Mouse (Mus musculus) liver, embryonic 15.5 days (tissue): ENCODE data around the gene Nrf1. TPM values are rescaled to one million over a fixed set of nuclear protein-coding genes. Genes with fewer than 3 reads are reported as not detected.

Source experiments
- ATAC-seq: fragments of 200-750 bp; cut with Nextera tagmentation; 2 replicates; pipeline ENCODE4 v1.8.0; 2017; ENCODE audit warnings: moderate number of reproducible peaks, mild to moderate bottlenecking, moderate library complexity; ENCODE audit not compliant: insufficient read depth
- H3K27ac ChIP-seq: fragments of 300-500 bp; sonication (generic); replicated peaks from 2 replicates; pipeline ENCODE4 v1.5.1; 2015; ENCODE audit warnings: mild to moderate bottlenecking, inconsistent platforms
- H3K27me3 ChIP-seq: fragments of 300-500 bp; sonication (generic); 2 replicates; pipeline ENCODE4 v1.6.1; 2015; ENCODE audit warnings: mild to moderate bottlenecking, inconsistent platforms
- H3K36me3 ChIP-seq: fragments of 300-500 bp; sonication (generic); replicated peaks from 2 replicates; pipeline ENCODE4 v1.6.1; 2015; ENCODE audit warnings: moderate library complexity, mild to moderate bottlenecking, inconsistent platforms
- H3K4me1 ChIP-seq: fragments of 300-500 bp; sonication (generic); replicated peaks from 2 replicates; pipeline ENCODE4 v1.6.1; 2015; ENCODE audit warnings: inconsistent platforms
- H3K4me2 ChIP-seq: fragments of 300-500 bp; sonication (generic); 2 replicates; pipeline ENCODE4 v1.6.1; 2015; ENCODE audit warnings: moderate library complexity, mild to moderate bottlenecking, inconsistent platforms
- H3K4me3 ChIP-seq: fragments of 300-500 bp; sonication (generic); replicated peaks from 2 replicates; pipeline ENCODE4 v1.5.1; 2015; ENCODE audit warnings: mild to moderate bottlenecking, inconsistent platforms
- H3K9ac ChIP-seq: fragments of 300-500 bp; sonication (generic); 2 replicates; pipeline ENCODE4 v1.6.1; 2015; ENCODE audit warnings: moderate library complexity, mild to moderate bottlenecking, inconsistent platforms
- H3K9me3 ChIP-seq: fragments of 300-500 bp; sonication (generic); replicated peaks from 2 replicates; pipeline ENCODE4 v1.6.1; 2016; ENCODE audit warnings: inconsistent platforms
- WGBS: fragments of 180-500 bp; shearing (Covaris S2); methylation state at CpG from one replicate; pipeline ENCODE4 v1.1.7; 2015; ENCODE audit warnings: mixed read lengths; ENCODE audit not compliant: insufficient replicate concordance; 5-methylcytosine and 5-hydroxymethylcytosine counted together
- polyA plus RNA-seq: library from polyadenylated mRNA; unstranded; fragments of >200 nt; fragmentation: Nextera tagmentation; extraction: Ambion mirVana; gene quantifications from 2 replicates; pipeline ENCODE4 v1.2.1, GENCODE M21; 2015

Gene Nrf1
- polyA plus RNA-seq, 1 experiment from 2014 or later: 39.0 TPM

DNA sequence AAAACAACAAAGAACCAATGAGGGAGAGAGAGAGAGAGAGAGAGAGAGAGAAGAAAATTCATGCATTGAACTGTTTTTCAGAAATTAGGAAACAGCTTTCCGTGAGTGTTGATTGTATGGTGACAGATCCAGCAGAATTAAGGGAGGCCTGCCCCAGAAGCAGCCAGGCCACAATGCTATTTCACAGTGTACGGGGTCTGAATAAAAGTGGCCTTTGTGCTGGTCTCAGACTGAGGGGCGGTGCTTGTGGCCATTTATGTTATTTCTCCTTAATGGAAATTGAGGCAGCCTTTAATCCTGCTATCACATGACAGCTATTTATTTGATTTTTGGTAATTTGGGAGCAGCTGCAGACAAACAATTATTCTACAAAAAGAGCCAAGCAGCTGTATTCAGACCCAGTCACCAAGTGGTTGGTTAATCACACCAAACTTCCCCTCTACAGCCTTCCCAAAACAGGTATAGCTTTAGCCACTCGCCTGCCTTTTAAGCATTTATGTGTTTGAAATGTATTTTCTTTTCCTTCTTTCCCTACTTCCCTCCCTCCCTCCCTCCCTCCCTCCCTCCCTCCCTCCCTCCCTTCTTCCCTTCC, 31.2 kb downstream of the Nrf1 start:
- Histone ChIP-seq H3K9ac (no peak overlapping the region), H3K4me3 (no peak overlapping the region), H3K36me3 (no peaks in the 10 kb centered on the region), H3K4me1 (peaks cover 14% of the 10 kb centered on the region), H3K27ac (no peak overlapping the region), H3K27me3 (no peaks in the 10 kb centered on the region), H3K9me3 (no peaks in the 10 kb centered on the region), H3K4me2 (no peak overlapping the region)
- no peak for ATAC-seq
- WGBS: 79% methylated on average over 4 of the region's 4 CpGs

DNA sequence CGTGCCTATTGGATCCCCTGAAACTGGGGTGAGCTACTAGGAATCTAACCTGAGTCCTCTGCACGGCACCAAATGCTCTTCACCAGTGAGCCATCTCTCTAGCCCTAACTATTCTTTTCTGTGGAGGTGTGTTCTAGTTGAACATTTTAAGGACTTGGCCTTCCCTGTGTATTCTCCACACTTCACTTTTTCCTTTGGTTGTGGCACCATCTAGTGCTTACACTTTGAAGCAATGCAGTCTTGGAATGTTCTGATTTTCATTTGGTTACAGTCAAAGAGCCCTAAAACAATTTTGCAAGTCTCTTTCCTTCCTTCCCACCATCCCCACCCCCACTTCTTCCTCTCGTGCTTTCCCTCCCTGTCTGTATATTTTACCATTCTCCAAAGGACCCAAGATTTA, 33.6 kb downstream of the Nrf1 start:
- Histone ChIP-seq H3K27ac (no peak overlapping the region), H3K36me3 (no peaks in the 10 kb centered on the region), H3K4me3 (no peak overlapping the region), H3K9ac (no peak overlapping the region), H3K4me2 (no peak overlapping the region), H3K9me3 (no peaks in the 10 kb centered on the region), H3K4me1 (0 out of 2 replicates have a peak, but pooled peaks cover 5% of the 10 kb centered on the region), H3K27me3 (no peaks in the 10 kb centered on the region)
- ATAC-seq: no peak
- WGBS: 71% methylated on average over 3 of the region's 3 CpGs

- H3K27ac ChIP-seq: no peak overlapping the region
- no peak overlapping the region for H3K4me2 ChIP-seq
- WGBS: 82% methylated on average over 1 of the region's 1 CpGs
- no peak overlapping the region for H3K9ac ChIP-seq
- no peaks in the 10 kb centered on the region for H3K9me3 ChIP-seq
- H3K4me1 ChIP-seq: peaks cover 14% of the 10 kb centered on the region
- no peaks in the 10 kb centered on the region for H3K36me3 ChIP-seq
- no peak overlapping the region for H3K4me3 ChIP-seq
- no peaks in the 10 kb centered on the region for H3K27me3 ChIP-seq
- no peak for ATAC-seq
Observed at GRCm38 (mm10) chr6:30083307-30083706, 35.5 kb downstream of the Nrf1 start.

- Histone ChIP-seq H3K4me2 (no peak overlapping the region), H3K27ac (no peak overlapping the region), H3K9me3 (no peaks in the 10 kb centered on the region), H3K36me3 (peaks cover 13% of the 10 kb centered on the region), H3K27me3 (no peaks in the 10 kb centered on the region), H3K4me1 (peaks cover 16% of the 10 kb centered on the region), H3K4me3 (no peak overlapping the region), H3K9ac (no peak overlapping the region)
- 43% methylated on average over 2 of the region's 2 CpGs for WGBS
- no peak for ATAC-seq
Observed at GRCm38 (mm10) chr6:30085351-30085750, 37.6 kb downstream of the Nrf1 start.

- no peak for ATAC-seq
- H3K4me2 ChIP-seq: no peak overlapping the region
- no peak overlapping the region for H3K4me3 ChIP-seq
- no peaks in the 10 kb centered on the region for H3K27me3 ChIP-seq
- peaks cover 11% of the 10 kb centered on the region for H3K4me1 ChIP-seq
- H3K9ac ChIP-seq: no peak overlapping the region
- no peaks in the 10 kb centered on the region for H3K9me3 ChIP-seq
- no peak overlapping the region for H3K27ac ChIP-seq
- peaks cover 69% of the 10 kb centered on the region for H3K36me3 ChIP-seq
- 82% methylated on average over 4 of the region's 4 CpGs for WGBS
Observed at GRCm38 (mm10) chr6:30091221-30091620, 43.4 kb downstream of the Nrf1 start.

DNA sequence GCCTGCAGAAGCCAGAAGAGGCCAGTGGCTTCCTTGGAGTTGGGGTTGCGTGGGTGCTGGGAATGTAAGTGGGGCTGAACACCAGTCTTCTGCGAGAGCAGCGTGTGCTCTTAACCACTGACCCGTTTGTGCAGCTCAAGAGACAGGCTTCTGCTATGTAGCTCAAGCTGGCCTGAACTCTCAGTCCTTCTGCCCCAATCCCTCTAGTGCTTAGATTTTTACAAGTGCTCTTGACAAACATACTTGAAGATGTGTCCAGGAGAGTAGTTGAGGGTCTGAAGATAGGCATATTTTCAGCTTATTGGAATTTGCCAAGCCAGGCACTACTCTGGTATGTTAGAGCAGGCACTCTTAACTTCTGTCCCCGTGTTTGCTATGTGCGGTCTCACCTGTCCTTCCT, 45.0 kb downstream of the Nrf1 start:
- Histone ChIP-seq H3K4me3 (no peak overlapping the region), H3K36me3 (peaks cover 83% of the 10 kb centered on the region), H3K9me3 (no peaks in the 10 kb centered on the region), H3K27ac (no peak overlapping the region), H3K9ac (no peak overlapping the region), H3K4me2 (no peak overlapping the region), H3K4me1 (peaks cover 6% of the 10 kb centered on the region), H3K27me3 (no peaks in the 10 kb centered on the region)
- WGBS: 91% methylated on average over 6 of the region's 6 CpGs
- ATAC-seq: no peak

DNA sequence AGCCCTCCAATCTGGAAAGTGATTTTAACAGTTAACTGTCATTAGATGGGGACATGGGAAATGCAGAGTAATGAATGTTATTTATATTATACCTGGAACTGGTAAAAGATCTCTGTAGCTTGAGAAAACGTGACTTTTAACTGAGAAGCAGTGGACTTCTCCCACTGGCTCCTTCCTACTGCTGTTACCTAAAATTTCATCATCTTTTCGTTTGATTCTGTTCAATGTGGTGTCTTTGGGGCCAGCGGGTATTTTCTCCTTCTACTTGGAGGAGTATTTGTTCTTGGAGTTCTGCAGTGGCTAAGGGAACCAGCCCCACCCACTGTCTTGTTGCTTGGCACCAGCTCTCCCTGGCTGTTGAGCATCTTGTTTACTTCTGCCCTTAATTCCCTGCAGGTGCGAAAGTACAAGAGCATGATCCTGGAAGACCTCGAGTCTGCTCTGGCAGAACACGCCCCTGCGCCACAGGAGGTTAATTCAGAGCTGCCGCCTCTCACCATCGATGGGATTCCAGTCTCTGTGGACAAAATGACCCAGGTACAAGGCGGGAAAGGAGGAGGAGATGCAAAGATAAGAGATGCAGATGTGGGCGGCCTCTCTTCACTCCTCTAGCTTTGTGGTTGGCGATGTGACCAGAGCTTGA, 54.1 kb downstream of the Nrf1 start:
- 84% methylated on average over 12 of the region's 12 CpGs for WGBS
- no peaks in the 10 kb centered on the region for H3K27me3 ChIP-seq
- ATAC-seq: no peak
- H3K4me1 ChIP-seq: no peaks in the 10 kb centered on the region
- no peak overlapping the region for H3K4me3 ChIP-seq
- no peak overlapping the region for H3K9ac ChIP-seq
- H3K4me2 ChIP-seq: no peak overlapping the region
- no peaks in the 10 kb centered on the region for H3K9me3 ChIP-seq
- H3K27ac ChIP-seq: no peak overlapping the region
- H3K36me3 ChIP-seq: peaks cover 90% of the 10 kb centered on the region

DNA sequence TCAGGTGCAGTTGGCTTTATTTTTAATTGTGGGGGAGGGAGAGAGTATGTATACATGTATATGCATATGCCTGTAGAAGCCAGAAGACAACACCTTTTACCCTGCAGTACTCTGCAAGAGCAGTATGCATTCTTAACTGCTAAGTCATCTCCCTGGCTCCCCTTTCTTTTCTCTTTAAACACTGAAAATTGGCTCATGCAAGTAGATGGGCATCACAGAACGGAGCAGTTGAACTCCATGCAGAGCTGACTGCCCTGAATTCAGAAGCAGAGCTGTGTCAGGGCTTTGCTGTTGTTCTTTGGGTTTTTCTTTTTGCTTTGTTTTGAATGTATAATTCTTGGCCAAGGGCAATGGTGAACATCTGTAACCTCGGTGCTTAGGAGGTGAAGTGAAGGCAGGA, 58.3 kb downstream of the Nrf1 start:
- Histone ChIP-seq H3K27me3 (no peaks in the 10 kb centered on the region), H3K4me1 (no peaks in the 10 kb centered on the region), H3K9ac (no peak overlapping the region), H3K27ac (no peak overlapping the region), H3K9me3 (no peaks in the 10 kb centered on the region), H3K4me2 (no peak overlapping the region), H3K4me3 (no peak overlapping the region), H3K36me3 (peaks cover 88% of the 10 kb centered on the region)
- WGBS: 88% methylated on average over 2 of the region's 2 CpGs
- no peak for ATAC-seq

DNA sequence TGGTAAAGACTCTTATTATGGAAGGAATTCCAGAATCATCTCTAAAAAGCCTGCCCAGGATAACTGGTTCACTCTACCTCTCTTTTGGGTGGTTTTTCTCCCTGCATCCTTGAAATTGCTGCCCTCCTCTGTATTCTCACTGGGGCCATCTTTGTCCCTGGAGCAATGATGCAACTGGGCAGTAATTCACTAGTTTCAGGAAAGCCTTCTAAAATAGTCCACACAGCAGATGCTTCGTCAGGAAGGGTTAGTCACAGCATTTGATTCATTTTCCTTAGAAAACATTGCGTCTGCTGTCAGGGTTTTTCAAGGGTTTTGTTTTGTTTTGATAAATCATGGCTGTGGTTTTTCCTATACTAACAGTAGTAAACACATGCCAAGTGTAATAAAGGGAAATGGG, 59.7 kb downstream of the Nrf1 start:
- ATAC-seq: no peak
- H3K27ac ChIP-seq: no peak overlapping the region
- no peak overlapping the region for H3K4me3 ChIP-seq
- H3K36me3 ChIP-seq: peaks cover 86% of the 10 kb centered on the region
- H3K4me2 ChIP-seq: no peak overlapping the region
- 76% methylated on average over 2 of the region's 2 CpGs for WGBS
- H3K9me3 ChIP-seq: no peaks in the 10 kb centered on the region
- H3K27me3 ChIP-seq: no peaks in the 10 kb centered on the region
- H3K4me1 ChIP-seq: no peaks in the 10 kb centered on the region
- H3K9ac ChIP-seq: no peak overlapping the region

- no peak overlapping the region for H3K4me3 ChIP-seq
- WGBS: 90% methylated on average over 10 of the region's 10 CpGs
- peaks cover 84% of the 10 kb centered on the region for H3K36me3 ChIP-seq
- no peak overlapping the region for H3K27ac ChIP-seq
- ATAC-seq: no peak
- no peaks in the 10 kb centered on the region for H3K4me1 ChIP-seq
- no peaks in the 10 kb centered on the region for H3K9me3 ChIP-seq
- H3K4me2 ChIP-seq: no peak overlapping the region
- H3K27me3 ChIP-seq: no peaks in the 10 kb centered on the region
- H3K9ac ChIP-seq: no peak overlapping the region
Observed at GRCm38 (mm10) chr6:30109820-30110502, 62.2 kb downstream of the Nrf1 start.

DNA sequence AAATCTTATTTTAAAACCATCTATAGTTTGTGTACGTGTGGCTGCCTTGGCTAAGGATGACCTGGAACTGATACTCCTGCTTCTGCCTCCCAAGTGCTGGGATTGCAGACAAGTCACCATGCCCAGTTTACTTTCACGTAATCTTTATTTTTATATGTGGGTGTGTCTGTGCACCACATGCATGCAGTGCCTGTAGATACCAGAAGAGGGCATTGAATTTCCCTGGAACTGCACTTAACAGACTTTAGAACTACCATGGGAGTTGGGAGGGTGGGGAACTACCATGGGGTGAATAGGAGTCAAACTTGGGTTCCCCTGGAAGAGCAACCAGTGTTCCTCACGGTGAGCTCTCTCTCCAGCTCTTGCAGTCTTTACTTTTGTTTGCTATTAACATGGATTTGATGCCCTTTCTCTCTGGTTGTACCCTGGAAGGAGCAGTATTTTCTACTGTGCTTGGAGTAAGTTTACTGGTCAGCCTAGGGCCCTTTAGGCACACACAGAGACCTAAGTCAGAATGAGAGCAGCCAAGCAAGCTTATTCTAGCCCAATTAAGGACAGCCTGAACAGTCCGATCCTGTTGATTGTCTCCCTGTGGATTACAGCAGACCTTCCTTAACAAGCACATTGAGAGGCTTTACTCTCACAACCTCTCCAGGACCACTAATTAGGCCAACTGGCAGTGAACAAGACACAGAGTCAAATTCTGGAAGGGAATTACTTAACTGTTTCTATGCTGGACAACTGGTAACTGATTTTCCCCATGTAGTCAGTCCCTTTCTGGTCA, 64.8 kb downstream of the Nrf1 start:
- WGBS: 89% methylated on average over 4 of the region's 4 CpGs
- Histone ChIP-seq H3K9ac (no peak overlapping the region), H3K27ac (no peak overlapping the region), H3K4me1 (no peaks in the 10 kb centered on the region), H3K27me3 (no peaks in the 10 kb centered on the region), H3K4me3 (no peak overlapping the region), H3K4me2 (no peak overlapping the region), H3K36me3 (peaks cover 83% of the 10 kb centered on the region), H3K9me3 (no peaks in the 10 kb centered on the region)
- no peak for ATAC-seq
